Comparison of ENCODE assay signal across 7 mouse cellular contexts in genomic region chr11:54787488-54788474, GRCm38 (mm10). TPM values are rescaled to one million over a fixed set of nuclear protein-coding genes. Genes with fewer than 3 reads are reported as not detected.
DNase-seq lines count a peak whose midpoint lies in the region; ATAC-seq lines count a peak whose summit lies in the region.

Gene Cdc42se2, minus strand, starts transcription at chr11:54787675.

- H3K27me3 ChIP-seq in embryonic facial prominence, embryonic 11.5 days (ENCODE audit: control insufficient read depth, insufficient read depth, low read length) = no peaks in the 10 kb centered on the region
- H3K27me3 ChIP-seq in limb, embryonic 10.5 days (ENCODE audit: low read depth, poor library complexity, severe bottlenecking) = no peaks in the 10 kb centered on the region
- no peaks in the 10 kb centered on the region; the same call in 1 of the 2 replicates for H3K27me3 ChIP-seq in midbrain, embryonic 13.5 days

- H3K9me3 ChIP-seq in embryonic facial prominence, embryonic 11.5 days (replicated peaks; ENCODE audit: control insufficient read depth, low read length) = no peaks in the 10 kb centered on the region
- no peaks in the 10 kb centered on the region for H3K9me3 ChIP-seq in limb, embryonic 10.5 days (replicated peaks)
- H3K9me3 ChIP-seq in midbrain, embryonic 13.5 days = no peaks in the 10 kb centered on the region

- peak within 1 kb of the TSS; percentile 98 for H3K27ac ChIP-seq in embryonic facial prominence, embryonic 11.5 days (replicated peaks; ENCODE audit: low read depth, low read length)
- H3K27ac ChIP-seq in limb, embryonic 10.5 days = peak within 1 kb of the TSS; percentile 97
- peak within 1 kb of the TSS; percentile 99 for H3K27ac ChIP-seq in midbrain, embryonic 13.5 days

- H3K4me2 ChIP-seq in embryonic facial prominence, embryonic 11.5 days (ENCODE audit: low read depth, low read length) = peak within 1 kb of the TSS; percentile 48
- H3K4me2 ChIP-seq in midbrain, embryonic 13.5 days (replicated peaks) = peak within 1 kb of the TSS; percentile 75

- ATAC-seq in embryonic facial prominence, embryonic 11.5 days (replicated peaks; ENCODE audit: insufficient number of reproducible peaks, low FRiP score, low TSS enrichment, low read depth) = peak; percentile 95
- peak; percentile 98 for ATAC-seq in granulocyte monocyte progenitor cell, adult 5-6 weeks (replicated peaks; ENCODE audit: poor library complexity, severe bottlenecking)
- ATAC-seq in midbrain, embryonic 13.5 days = peak; percentile 98

- H3K4me1 ChIP-seq in embryonic facial prominence, embryonic 11.5 days (ENCODE audit: control insufficient read depth, insufficient read depth, low read length) = no peaks in the 10 kb centered on the region
- H3K4me1 ChIP-seq in limb, embryonic 10.5 days = peaks cover 7% of the 10 kb centered on the region
- peaks cover 40% of the 10 kb centered on the region for H3K4me1 ChIP-seq in midbrain, embryonic 13.5 days (replicated peaks)

- WGBS in embryonic facial prominence, embryonic 11.5 days = 2% methylated on average over 56 of the region's 56 CpGs
- WGBS in limb, embryonic 10.5 days = 4% methylated on average over 56 of the region's 56 CpGs
- 3% methylated on average over 55 of the region's 56 CpGs for WGBS in midbrain, embryonic 13.5 days

- peak; percentile 98 for DNase-seq in adrenal gland, postnatal 14 days
- DNase-seq in embryonic facial prominence, embryonic 11.5 days (ENCODE audit: low spot score) = peak; percentile 99
- DNase-seq in kidney, adult 11 months = peak; percentile 95
- DNase-seq in limb, embryonic 10.5 days (ENCODE audit: low spot score) = peak; percentile 99
- peak; percentile 95 for DNase-seq in spleen, adult 12 weeks (ENCODE audit: low spot score)

- peak within 1 kb of the TSS; percentile 71 for H3K4me3 ChIP-seq in embryonic facial prominence, embryonic 11.5 days (ENCODE audit: low read depth, low read length)
- peak within 1 kb of the TSS; percentile 80 for H3K4me3 ChIP-seq in limb, embryonic 10.5 days
- H3K4me3 ChIP-seq in midbrain, embryonic 13.5 days (replicated peaks) = peak within 1 kb of the TSS; percentile 87

- H3K9ac ChIP-seq in embryonic facial prominence, embryonic 11.5 days (replicated peaks; ENCODE audit: low read length) = peak within 1 kb of the TSS; percentile 96
- H3K9ac ChIP-seq in midbrain, embryonic 13.5 days (replicated peaks) = peak within 1 kb of the TSS; percentile 94

- H3K36me3 ChIP-seq in embryonic facial prominence, embryonic 11.5 days (replicated peaks; ENCODE audit: control insufficient read depth, insufficient read depth, low read depth, low read length) = no peaks in the 10 kb centered on the region
- H3K36me3 ChIP-seq in limb, embryonic 10.5 days = peaks cover 4% of the 10 kb centered on the region
- no peaks in the 10 kb centered on the region for H3K36me3 ChIP-seq in midbrain, embryonic 13.5 days

RNA-seq across cellular contexts. Expression of gene Cdc42se2, which starts in this region (rescaled TPM):
- 19.7 and 29.9 TPM in 2 replicates for total RNA-seq in adrenal gland, postnatal 14 days (2021)
- polyA plus RNA-seq in embryonic facial prominence, embryonic 11.5 days (2014; fragmentation: Nextera tagmentation; extraction: Ambion mirVana) = 150 and 155 TPM in 2 replicates
- total RNA-seq in granulocyte monocyte progenitor cell, adult 5-6 weeks (2014; fragmentation: Nextera tagmentation) = 41.6 and 47.5 TPM in 2 replicates
- 48.0 and 48.6 TPM in 2 replicates for total RNA-seq in granulocyte monocyte progenitor cell, adult 5-6 weeks (2017)
- 136 and 140 TPM in 2 replicates for polyA plus RNA-seq in limb, embryonic 10.5 days (2016; fragmentation: Nextera tagmentation; extraction: Ambion mirVana)
- 205 and 209 TPM in 2 replicates for polyA plus RNA-seq in midbrain, embryonic 13.5 days (2015; fragmentation: Nextera tagmentation; extraction: Ambion mirVana)

Comparison
In these comparisons a context has a peak if more than half of its experiments do, and no peak if none do; other contexts are left out.
1. Peak in every context shown above with its lines: DNase-seq, ATAC-seq, H3K4me3 ChIP-seq and H3K27ac ChIP-seq.